Mouse (Mus musculus) kidney, embryonic 14.5 days (tissue): ENCODE data around the gene Gsk3b. TPM values are rescaled to one million over a fixed set of nuclear protein-coding genes. Genes with fewer than 3 reads are reported as not detected.
"Not testable (repeated sequence)": the region's sequence is repeated elsewhere in the genome, so short reads cannot be mapped to it uniquely, and the experiment has no call there.

Experiments
- ATAC-seq: fragments of 200-750 bp; cut with Nextera tagmentation; 2 replicates; pipeline ENCODE4 v1.8.0; 2017; ENCODE audit warnings: moderate number of reproducible peaks, mild to moderate bottlenecking, moderate TSS enrichment, moderate library complexity; ENCODE audit not compliant: low FRiP score, low TSS enrichment
- H3K27ac ChIP-seq: fragments of 300-500 bp; sonication (generic); 2 replicates; pipeline ENCODE4 v1.5.1; 2014; ENCODE audit warnings: low read depth, mild to moderate bottlenecking, low read length, moderate library complexity, mixed read lengths
- H3K27me3 ChIP-seq: fragments of 300-500 bp; sonication (generic); 2 replicates; pipeline ENCODE4 v1.6.1; 2014; ENCODE audit warnings: mild to moderate bottlenecking, low read length; ENCODE audit not compliant: control insufficient read depth, insufficient read depth
- H3K36me3 ChIP-seq: fragments of 300-500 bp; sonication (generic); 2 replicates; pipeline ENCODE4 v1.6.1; 2014; ENCODE audit warnings: low read length, mixed read lengths; ENCODE audit not compliant: control insufficient read depth, insufficient read depth
- H3K4me1 ChIP-seq: fragments of 300-500 bp; sonication (generic); 2 replicates; pipeline ENCODE4 v1.6.1; 2014; ENCODE audit warnings: low read length, mixed read lengths; ENCODE audit not compliant: control insufficient read depth, insufficient read depth
- H3K4me2 ChIP-seq: fragments of 300-500 bp; sonication (generic); replicated peaks from 2 replicates; pipeline ENCODE4 v1.6.1; 2014; ENCODE audit warnings: low read depth, mild to moderate bottlenecking, low read length
- H3K4me3 ChIP-seq: fragments of 300-500 bp; sonication (generic); 2 replicates; pipeline ENCODE4 v1.5.1; 2014; ENCODE audit warnings: mild to moderate bottlenecking, low read length
- H3K9ac ChIP-seq: fragments of 300-500 bp; sonication (generic); 2 replicates; pipeline ENCODE4 v1.6.1; 2014; ENCODE audit warnings: low read depth, mild to moderate bottlenecking, low read length, moderate library complexity
- H3K9me3 ChIP-seq: fragments of 300-500 bp; sonication (generic); 2 replicates; pipeline ENCODE4 v1.6.1; 2016; ENCODE audit warnings: low read length; ENCODE audit not compliant: control insufficient read depth
- WGBS: fragments of 180-500 bp; shearing (Covaris S2); extraction: QIAGEN DNeasy Blood & Tissue Kit; methylation state at CpG from one replicate; pipeline ENCODE4 v1.1.7; 2014; 5-methylcytosine and 5-hydroxymethylcytosine counted together
- polyA plus RNA-seq: library from polyadenylated mRNA; unstranded; fragments of >200 nt; fragmentation: Nextera tagmentation; extraction: Ambion mirVana; gene quantifications from 2 replicates; pipeline ENCODE4 v1.2.1, GENCODE M21; 2014

Gsk3b gene
- polyA plus RNA-seq, 1 experiment from 2014 or later, result 82.6 TPM

- Histone ChIP-seq H3K4me3 (no peak overlapping the region), H3K4me2 (no peak overlapping the region), H3K36me3 (peaks cover 7% of the 10 kb centered on the region; the same call in 1 of the 2 replicates), H3K27me3 (no peaks in the 10 kb centered on the region), H3K9ac (no peak overlapping the region), H3K27ac (no peak overlapping the region), H3K4me1 (0 out of 2 replicates have a peak, but pooled peaks cover 2% of the 10 kb centered on the region), H3K9me3 (no peaks in the 10 kb centered on the region)
- 94% methylated on average over 2 of the region's 2 CpGs for WGBS
- no peak for ATAC-seq
These were observed 25.3 kb downstream of the Gsk3b start for GRCm38 (mm10) chr16:38114074-38114473.

- ATAC-seq, H3K4me2 ChIP-seq, H3K4me3 ChIP-seq, H3K36me3 ChIP-seq, H3K27me3 ChIP-seq, H3K9me3 ChIP-seq, H3K27ac ChIP-seq, H3K9ac ChIP-seq: not testable (repeated sequence)
- 90% methylated on average over 9 of the region's 9 CpGs for WGBS
- H3K4me1 ChIP-seq, result peaks cover 12% of the 10 kb centered on the region
These were observed 29.1 kb downstream of the Gsk3b start for GRCm38 (mm10) chr16:38117909-38118308.

GRCm38 (mm10) chr16:38118723-38119122 lies 29.9 kb downstream of the Gsk3b start:
- no peak for ATAC-seq
- H3K27me3 ChIP-seq, result no peaks in the 10 kb centered on the region
- H3K9ac ChIP-seq, result no peak overlapping the region

GRCm38 (mm10) chr16:38119286-38119685 lies 30.5 kb downstream of the Gsk3b start:
- Histone ChIP-seq H3K4me3 (no peak overlapping the region), H3K9me3 (no peaks in the 10 kb centered on the region), H3K36me3 (peaks cover 2% of the 10 kb centered on the region; the same call in 1 of the 2 replicates), H3K27me3 (no peaks in the 10 kb centered on the region), H3K27ac (no peak overlapping the region), H3K4me1 (peaks cover 12% of the 10 kb centered on the region), H3K4me2 (no peak overlapping the region), H3K9ac (no peak overlapping the region)
- ATAC-seq, result no peak
- 82% methylated on average over 5 of the region's 5 CpGs for WGBS

More at GRCm38 (mm10) chr16:38118723-38119122, 29.9 kb downstream of the Gsk3b start:
- Histone ChIP-seq H3K4me1 (peaks cover 12% of the 10 kb centered on the region), H3K4me3 (no peak overlapping the region), H3K36me3 (peaks cover 7% of the 10 kb centered on the region; the same call in 1 of the 2 replicates), H3K9me3 (no peaks in the 10 kb centered on the region), H3K27ac (no peak overlapping the region), H3K4me2 (no peak overlapping the region)
- WGBS, result 88% methylated on average over 1 of the region's 1 CpGs

GRCm38 (mm10) chr16:38129171-38129570 lies 40.4 kb downstream of the Gsk3b start:
- H3K4me2 ChIP-seq, result no peak overlapping the region
- ATAC-seq, result no peak
- H3K4me1 ChIP-seq, result peaks cover 20% of the 10 kb centered on the region
- no peak overlapping the region for H3K9ac ChIP-seq
- no peaks in the 10 kb centered on the region for H3K9me3 ChIP-seq
- no peaks in the 10 kb centered on the region for H3K27me3 ChIP-seq
- no peak overlapping the region for H3K27ac ChIP-seq
- no peak overlapping the region for H3K4me3 ChIP-seq
- no peaks in the 10 kb centered on the region for H3K36me3 ChIP-seq
- WGBS, result 74% methylated on average over 5 of the region's 5 CpGs

- 76% methylated on average over 3 of the region's 3 CpGs for WGBS
These were observed 42.2 kb downstream of the Gsk3b start for GRCm38 (mm10) chr16:38131041-38131440.

GRCm38 (mm10) chr16:38131756-38132155 lies 43.0 kb downstream of the Gsk3b start:
- Histone ChIP-seq H3K27ac (peak overlapping the region; percentile 34; the same call in 1 of the 2 replicates), H3K4me2 (peak overlapping the region; percentile 22; the same call in 1 of the 2 replicates), H3K9ac (peak overlapping the region; percentile 32; the same call in 1 of the 2 replicates), H3K36me3 (no peaks in the 10 kb centered on the region), H3K4me1 (peaks cover 20% of the 10 kb centered on the region), H3K27me3 (no peaks in the 10 kb centered on the region), H3K9me3 (no peaks in the 10 kb centered on the region), H3K4me3 (no peak overlapping the region)
- peak; percentile 69; the same call in 1 of the 2 replicates for ATAC-seq
- WGBS, result 18% methylated on average over 9 of the region's 9 CpGs

More at GRCm38 (mm10) chr16:38131041-38131440, 42.2 kb downstream of the Gsk3b start:
- H3K27me3 ChIP-seq, result no peaks in the 10 kb centered on the region
- no peaks in the 10 kb centered on the region for H3K36me3 ChIP-seq
- ATAC-seq, result no peak
- H3K4me1 ChIP-seq, result peaks cover 20% of the 10 kb centered on the region
- H3K4me3 ChIP-seq, result no peak overlapping the region
- H3K9ac ChIP-seq, result no peak overlapping the region
- H3K9me3 ChIP-seq, result no peaks in the 10 kb centered on the region
- H3K4me2 ChIP-seq, result 0 out of 2 replicates have a peak overlapping the region, but pooled peaks have one; percentile 8
- peak overlapping the region; percentile 30; the same call in 1 of the 2 replicates for H3K27ac ChIP-seq

GRCm38 (mm10) chr16:38132210-38132609 lies 43.4 kb downstream of the Gsk3b start:
- Histone ChIP-seq H3K4me1 (peaks cover 20% of the 10 kb centered on the region), H3K4me2 (peak overlapping the region; percentile 22; the same call in 1 of the 2 replicates), H3K9me3 (no peaks in the 10 kb centered on the region), H3K9ac (no peak overlapping the region), H3K27ac (peak overlapping the region; percentile 34; the same call in 1 of the 2 replicates), H3K36me3 (no peaks in the 10 kb centered on the region), H3K4me3 (no peak overlapping the region), H3K27me3 (no peaks in the 10 kb centered on the region)
- ATAC-seq, result peak; percentile 69; the same call in 1 of the 2 replicates
- WGBS, result 53% methylated on average over 7 of the region's 7 CpGs

- H3K4me3 ChIP-seq, result no peak overlapping the region
- H3K4me2 ChIP-seq, result no peak overlapping the region
- no peaks in the 10 kb centered on the region for H3K36me3 ChIP-seq
- no peak overlapping the region for H3K9ac ChIP-seq
- H3K4me1 ChIP-seq, result 0 out of 2 replicates have a peak, but pooled peaks cover under 1% of the 10 kb centered on the region
- no peaks in the 10 kb centered on the region for H3K27me3 ChIP-seq
- H3K27ac ChIP-seq, result no peak overlapping the region
- WGBS, result 44% methylated on average over 5 of the region's 5 CpGs
- H3K9me3 ChIP-seq, result no peaks in the 10 kb centered on the region
- no peak for ATAC-seq
These were observed 48.5 kb downstream of the Gsk3b start for GRCm38 (mm10) chr16:38137296-38137695.
